Mouse (Mus musculus) kidney, embryonic 14.5 days (tissue): ENCODE measurements at regions not wholly inside any gene's neighbourhood (a gene's known extent, or its start where the extent isn't known, plus 50 kb on each side); places are given as distances from the start of the nearest gene placed in this dataset.

ENCODE experiments used
- ATAC-seq: fragments of 200-750 bp; cut with Nextera tagmentation; 2 replicates; pipeline ENCODE4 v1.8.0; 2017; ENCODE audit warnings: moderate number of reproducible peaks, mild to moderate bottlenecking, moderate TSS enrichment, moderate library complexity; ENCODE audit not compliant: low FRiP score, low TSS enrichment
- H3K27ac ChIP-seq: fragments of 300-500 bp; sonication (generic); 2 replicates; pipeline ENCODE4 v1.5.1; 2014; ENCODE audit warnings: low read depth, mild to moderate bottlenecking, low read length, moderate library complexity, mixed read lengths
- H3K27me3 ChIP-seq: fragments of 300-500 bp; sonication (generic); 2 replicates; pipeline ENCODE4 v1.6.1; 2014; ENCODE audit warnings: mild to moderate bottlenecking, low read length; ENCODE audit not compliant: control insufficient read depth, insufficient read depth
- H3K36me3 ChIP-seq: fragments of 300-500 bp; sonication (generic); 2 replicates; pipeline ENCODE4 v1.6.1; 2014; ENCODE audit warnings: low read length, mixed read lengths; ENCODE audit not compliant: control insufficient read depth, insufficient read depth
- H3K4me1 ChIP-seq: fragments of 300-500 bp; sonication (generic); 2 replicates; pipeline ENCODE4 v1.6.1; 2014; ENCODE audit warnings: low read length, mixed read lengths; ENCODE audit not compliant: control insufficient read depth, insufficient read depth
- H3K4me2 ChIP-seq: fragments of 300-500 bp; sonication (generic); replicated peaks from 2 replicates; pipeline ENCODE4 v1.6.1; 2014; ENCODE audit warnings: low read depth, mild to moderate bottlenecking, low read length
- H3K4me3 ChIP-seq: fragments of 300-500 bp; sonication (generic); 2 replicates; pipeline ENCODE4 v1.5.1; 2014; ENCODE audit warnings: mild to moderate bottlenecking, low read length
- H3K9ac ChIP-seq: fragments of 300-500 bp; sonication (generic); 2 replicates; pipeline ENCODE4 v1.6.1; 2014; ENCODE audit warnings: low read depth, mild to moderate bottlenecking, low read length, moderate library complexity
- H3K9me3 ChIP-seq: fragments of 300-500 bp; sonication (generic); 2 replicates; pipeline ENCODE4 v1.6.1; 2016; ENCODE audit warnings: low read length; ENCODE audit not compliant: control insufficient read depth
- WGBS: fragments of 180-500 bp; shearing (Covaris S2); extraction: QIAGEN DNeasy Blood & Tissue Kit; methylation state at CpG from one replicate; pipeline ENCODE4 v1.1.7; 2014; 5-methylcytosine and 5-hydroxymethylcytosine counted together

GRCm38 (mm10) chr11:32120596-32120995 is 79.5 kb downstream of the Il9r start:
- Histone ChIP-seq H3K9ac (no peak overlapping the region), H3K4me1 (0 out of 2 replicates have a peak, but pooled peaks cover 4% of the 10 kb centered on the region), H3K27me3 (no peaks in the 10 kb centered on the region), H3K36me3 (no peaks in the 10 kb centered on the region), H3K9me3 (no peaks in the 10 kb centered on the region), H3K27ac (no peak overlapping the region), H3K4me2 (no peak overlapping the region), H3K4me3 (no peak overlapping the region)
- ATAC-seq: no peak
- 86% methylated on average over 3 of the region's 3 CpGs for WGBS

GRCm38 (mm10) chr11:32118844-32119629 is 81.0 kb downstream of the Il9r start:
- Histone ChIP-seq H3K36me3 (no peaks in the 10 kb centered on the region), H3K4me2 (no peak overlapping the region), H3K4me1 (0 out of 2 replicates have a peak, but pooled peaks cover 4% of the 10 kb centered on the region), H3K27ac (no peak overlapping the region), H3K9ac (no peak overlapping the region), H3K9me3 (no peaks in the 10 kb centered on the region; the same call in 1 of the 2 replicates), H3K4me3 (no peak overlapping the region), H3K27me3 (no peaks in the 10 kb centered on the region)
- peak; percentile 57; the same call in 1 of the 2 replicates for ATAC-seq
- WGBS: 22% methylated on average over 14 of the region's 14 CpGs

- H3K36me3 ChIP-seq: no peaks in the 10 kb centered on the region
- no peak overlapping the region for H3K27ac ChIP-seq
- ATAC-seq: no peak
- 36% methylated on average over 2 of the region's 2 CpGs for WGBS
- H3K9ac ChIP-seq: no peak overlapping the region
- no peaks in the 10 kb centered on the region for H3K27me3 ChIP-seq
- H3K4me2 ChIP-seq: no peak overlapping the region
- no peak overlapping the region for H3K4me3 ChIP-seq
- 0 out of 2 replicates have a peak, but pooled peaks cover 6% of the 10 kb centered on the region for H3K4me1 ChIP-seq
- no peaks in the 10 kb centered on the region; the same call in 1 of the 2 replicates for H3K9me3 ChIP-seq
These were observed 82.1 kb downstream of the Il9r start for GRCm38 (mm10) chr11:32117930-32118329.

- Histone ChIP-seq H3K9ac (no peak overlapping the region), H3K9me3 (no peaks in the 10 kb centered on the region; the same call in 1 of the 2 replicates), H3K4me3 (no peak overlapping the region), H3K27me3 (no peaks in the 10 kb centered on the region), H3K4me1 (peaks cover 2% of the 10 kb centered on the region; the same call in 1 of the 2 replicates), H3K36me3 (no peaks in the 10 kb centered on the region), H3K27ac (no peak overlapping the region), H3K4me2 (no peak overlapping the region)
- ATAC-seq: peak; percentile 49; the same call in 1 of the 2 replicates
- WGBS: 24% methylated on average over 2 of the region's 2 CpGs
These were observed 86.8 kb downstream of the Il9r start for GRCm38 (mm10) chr11:32113118-32113826.

GRCm38 (mm10) chr11:32112521-32112920 is 87.6 kb downstream of the Il9r start:
- Histone ChIP-seq H3K4me2 (no peak overlapping the region), H3K9me3 (no peaks in the 10 kb centered on the region; the same call in 1 of the 2 replicates), H3K4me1 (peaks cover 2% of the 10 kb centered on the region; the same call in 1 of the 2 replicates), H3K27ac (no peak overlapping the region), H3K4me3 (no peak overlapping the region), H3K36me3 (no peaks in the 10 kb centered on the region), H3K27me3 (no peaks in the 10 kb centered on the region), H3K9ac (no peak overlapping the region)
- ATAC-seq: no peak
- 35% methylated on average over 5 of the region's 5 CpGs for WGBS

- Histone ChIP-seq H3K4me3 (no peak overlapping the region), H3K4me2 (no peak overlapping the region), H3K9me3 (no peaks in the 10 kb centered on the region; the same call in 1 of the 2 replicates), H3K4me1 (peaks cover 2% of the 10 kb centered on the region; the same call in 1 of the 2 replicates), H3K36me3 (no peaks in the 10 kb centered on the region), H3K27ac (no peak overlapping the region), H3K27me3 (no peaks in the 10 kb centered on the region), H3K9ac (no peak overlapping the region)
- no peak for ATAC-seq
- WGBS: 55% methylated on average over 3 of the region's 3 CpGs
These were observed 88.2 kb downstream of the Il9r start for GRCm38 (mm10) chr11:32111841-32112240.

- no peak overlapping the region for H3K4me2 ChIP-seq
- H3K27me3 ChIP-seq: no peaks in the 10 kb centered on the region
- H3K4me1 ChIP-seq: peaks cover 2% of the 10 kb centered on the region; the same call in 1 of the 2 replicates
- H3K27ac ChIP-seq: no peak overlapping the region
- H3K4me3 ChIP-seq: no peak overlapping the region
- H3K9me3 ChIP-seq: no peaks in the 10 kb centered on the region; the same call in 1 of the 2 replicates
- WGBS: 96% methylated on average over 3 of the region's 3 CpGs
- ATAC-seq: no peak
- no peak overlapping the region for H3K9ac ChIP-seq
- H3K36me3 ChIP-seq: no peaks in the 10 kb centered on the region
These were observed 90.2 kb downstream of the Il9r start for GRCm38 (mm10) chr11:32109911-32110310.
